In the genomic region with DNA sequence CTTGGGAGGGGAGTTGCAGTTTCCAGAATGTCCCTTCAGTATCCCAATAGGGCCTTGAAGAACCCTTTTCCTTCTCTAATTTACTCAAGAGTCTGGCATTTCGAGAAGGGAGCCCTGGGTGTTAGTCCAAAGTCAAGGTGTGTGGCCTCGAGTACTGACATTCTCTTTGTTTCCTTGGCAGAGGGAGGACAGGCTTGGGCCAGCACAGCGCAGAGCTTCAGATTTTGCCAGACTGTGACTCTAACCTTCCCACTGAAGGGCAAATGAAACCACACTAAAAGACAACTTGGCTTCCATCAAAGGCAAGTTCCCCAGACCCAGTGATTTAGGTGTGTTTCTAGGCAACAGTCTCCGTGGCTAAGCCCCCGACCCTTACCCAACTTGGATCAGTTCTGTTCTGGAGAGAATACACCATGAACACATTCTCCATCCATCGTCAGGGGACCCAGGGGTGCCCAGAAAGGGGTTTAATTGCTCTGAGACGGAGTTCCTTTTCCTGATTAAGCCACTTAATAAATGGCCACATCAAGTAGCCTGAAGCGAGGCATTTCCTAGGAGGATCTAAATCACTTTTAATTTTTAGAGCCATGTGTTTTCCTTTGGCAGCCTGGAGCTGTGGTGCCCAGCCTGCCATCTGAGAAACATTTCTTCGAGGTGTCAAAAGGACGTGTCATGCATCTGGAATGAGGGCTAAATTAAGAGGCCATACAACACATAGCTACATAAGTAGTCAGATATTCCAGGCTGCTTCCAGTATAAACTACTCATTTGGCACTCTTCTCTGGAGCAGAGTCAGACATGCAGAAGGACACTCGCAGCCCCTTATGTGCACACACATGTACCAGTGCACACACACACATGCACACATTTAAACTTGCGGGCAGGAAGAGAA, we compare ENCODE assay signal across 20 mouse cellular contexts. TPM values are rescaled to one million over a fixed set of nuclear protein-coding genes. Genes with fewer than 3 reads are reported as not detected.
DNase-seq lines count a peak whose midpoint lies in the region; ATAC-seq lines count a peak whose summit lies in the region.
"Had no signal": no experiment of that assay in that cellular context is flagged by ENCODE, and none has a peak within 500 bp of the region (broad histone marks: within the 10 kb centered on the region; RNA-seq: fewer than 3 reads in every experiment).

No protein-coding gene starts in this region.

- H3K27me3 ChIP-seq in heart, embryonic 15.5 days = no peaks in the 10 kb centered on the region
- peaks cover 17% of the 10 kb centered on the region; the same call in 1 of the 2 replicates for H3K27me3 ChIP-seq in hindbrain, embryonic 15.5 days
- peaks cover 37% of the 10 kb centered on the region for H3K27me3 ChIP-seq in hindbrain, embryonic 12.5 days
- H3K27me3 ChIP-seq in limb, embryonic 15.5 days = peaks cover 3% of the 10 kb centered on the region; the same call in 1 of the 2 replicates

- no peak overlapping the region for H3K4me2 ChIP-seq in heart, embryonic 15.5 days
- no peak overlapping the region for H3K4me2 ChIP-seq in hindbrain, embryonic 15.5 days
- no peak overlapping the region for H3K4me2 ChIP-seq in hindbrain, embryonic 12.5 days (replicated peaks)
- no peak overlapping the region for H3K4me2 ChIP-seq in limb, embryonic 15.5 days
- H3K4me2 ChIP-seq: forebrain, embryonic 13.5 days had no signal

- ATAC-seq in heart, embryonic 15.5 days (replicated peaks; ENCODE audit: insufficient number of reproducible peaks, insufficient read depth, low FRiP score, low read depth) = peak; percentile 87
- peak; percentile 69 for ATAC-seq in hindbrain, embryonic 15.5 days (ENCODE audit: low FRiP score, low read depth)
- no peak for ATAC-seq in hindbrain, embryonic 12.5 days (ENCODE audit: low FRiP score)
- ATAC-seq in limb, embryonic 15.5 days (ENCODE audit: insufficient number of reproducible peaks, low FRiP score, low TSS enrichment, low read depth) = peak; percentile 64; the same call in 1 of the 2 replicates
- ATAC-seq: forebrain, embryonic 13.5 days; liver, postnatal 0 days; midbrain, embryonic 16.5 days had no signal

- peaks cover 12% of the 10 kb centered on the region for H3K4me1 ChIP-seq in heart, embryonic 15.5 days (replicated peaks)
- 0 out of 2 replicates have a peak, but pooled peaks cover 6% of the 10 kb centered on the region for H3K4me1 ChIP-seq in hindbrain, embryonic 15.5 days (replicated peaks)
- no peaks in the 10 kb centered on the region; the same call in 1 of the 2 replicates for H3K4me1 ChIP-seq in hindbrain, embryonic 12.5 days
- peaks cover 4% of the 10 kb centered on the region; the same call in 1 of the 2 replicates for H3K4me1 ChIP-seq in limb, embryonic 15.5 days
- H3K4me1 ChIP-seq: forebrain, embryonic 13.5 days had no signal

- 50% methylated on average over 12 of the region's 12 CpGs for WGBS in heart, embryonic 15.5 days
- WGBS in hindbrain, embryonic 15.5 days = 45% methylated on average over 12 of the region's 12 CpGs
- WGBS in hindbrain, embryonic 12.5 days = 66% methylated on average over 12 of the region's 12 CpGs
- WGBS in limb, embryonic 15.5 days = 36% methylated on average over 12 of the region's 12 CpGs

- no peak overlapping the region for H3K4me3 ChIP-seq in heart, embryonic 15.5 days
- H3K4me3 ChIP-seq in hindbrain, embryonic 15.5 days = no peak overlapping the region
- no peak overlapping the region for H3K4me3 ChIP-seq in hindbrain, embryonic 12.5 days
- H3K4me3 ChIP-seq in limb, embryonic 15.5 days = no peak overlapping the region
- H3K4me3 ChIP-seq: forebrain, embryonic 13.5 days; gastrocnemius, adult 2 months had no signal

- no peak overlapping the region for H3K9ac ChIP-seq in heart, embryonic 15.5 days
- H3K9ac ChIP-seq in hindbrain, embryonic 15.5 days = no peak overlapping the region
- H3K9ac ChIP-seq in hindbrain, embryonic 12.5 days = no peak overlapping the region
- no peak overlapping the region for H3K9ac ChIP-seq in limb, embryonic 15.5 days
- H3K9ac ChIP-seq: forebrain, embryonic 13.5 days; liver, postnatal 0 days had no signal

- peak overlapping the region; percentile 76 for H3K27ac ChIP-seq in heart, embryonic 15.5 days
- H3K27ac ChIP-seq in hindbrain, embryonic 15.5 days (replicated peaks) = no peak overlapping the region
- no peak overlapping the region for H3K27ac ChIP-seq in hindbrain, embryonic 12.5 days
- peak overlapping the region; percentile 33 for H3K27ac ChIP-seq in limb, embryonic 15.5 days
- H3K27ac ChIP-seq: forebrain, embryonic 13.5 days; gastrocnemius, adult 2 months; stomach, postnatal 0 days had no signal

- no peaks in the 10 kb centered on the region for H3K36me3 ChIP-seq in heart, embryonic 15.5 days
- H3K36me3 ChIP-seq in hindbrain, embryonic 15.5 days = no peaks in the 10 kb centered on the region
- no peaks in the 10 kb centered on the region for H3K36me3 ChIP-seq in hindbrain, embryonic 12.5 days
- no peaks in the 10 kb centered on the region for H3K36me3 ChIP-seq in limb, embryonic 15.5 days

- H3K9me3 ChIP-seq in heart, embryonic 15.5 days (replicated peaks) = no peaks in the 10 kb centered on the region
- H3K9me3 ChIP-seq in hindbrain, embryonic 15.5 days = no peaks in the 10 kb centered on the region
- H3K9me3 ChIP-seq in hindbrain, embryonic 12.5 days (replicated peaks) = no peaks in the 10 kb centered on the region
- no peaks in the 10 kb centered on the region for H3K9me3 ChIP-seq in limb, embryonic 15.5 days
- H3K9me3 ChIP-seq: forebrain, embryonic 13.5 days had no signal

- DNase-seq in heart, adult 8-10 months (ENCODE audit: low spot score) = no peak
- peak; percentile 17 for DNase-seq in forelimb bud, embryonic 11.5 days (ENCODE audit: low read depth, low spot score)
- DNase-seq in c-Kit-positive CD71-positive TER-119-positive erythroid progenitor cells, embryonic 14.5 days (ENCODE audit: low spot score) = no peak
- DNase-seq: cerebellum, adult 8-10 months; gastrocnemius, adult 2 months; kidney, adult 11 months; liver, postnatal 0 days; lung, postnatal 14 days had no signal

RNA-seq across cellular contexts. Expression of gene Six2, which starts 16.5 kb away (rescaled TPM):
- 0.21 and 2.2 TPM in 2 replicates for polyA plus RNA-seq in heart, embryonic 15.5 days (2015; fragmentation: Nextera tagmentation; extraction: Ambion mirVana)
- total RNA-seq in heart, adult 8-10 months (2022) = under 1 TPM; 0.23 to 0.38 (median 0.26) TPM
- polyA plus RNA-seq in hindbrain, embryonic 15.5 days (2015; fragmentation: Nextera tagmentation; extraction: Ambion mirVana) = 0.96 and 1.0 TPM in 2 replicates
- polyA plus RNA-seq in hindbrain, embryonic 12.5 days (2016; fragmentation: Nextera tagmentation; extraction: Ambion mirVana) = 12.5 and 15.3 TPM in 2 replicates
- polyA plus RNA-seq in limb, embryonic 15.5 days (2015; fragmentation: Nextera tagmentation; extraction: Ambion mirVana) = 3.9 and 4.3 TPM in 2 replicates
- total RNA-seq: adrenal gland, adult 18-20 months; liver, adult 2 months; megakaryocyte, adult 5-6 weeks had no signal
- polyA plus RNA-seq: C2C12; gonadal fat pad, adult 2 months; liver, adult 2 months; liver, postnatal 0 days had no signal

Comparison
In these comparisons a context has a peak if more than half of its experiments do, and no peak if none do; other contexts are left out.
1. H3K27ac ChIP-seq: peak in heart, embryonic 15.5 days (single experiment) and limb, embryonic 15.5 days (single experiment); none in hindbrain, embryonic 15.5 days (single experiment) and hindbrain, embryonic 12.5 days (single experiment).